Mouse (Mus musculus): ENCODE results near the gene Tapbp. TPM values are rescaled to one million over a fixed set of nuclear protein-coding genes. Genes with fewer than 3 reads are reported as not detected.

Tapbp gene
- polyA plus RNA-seq, 1 experiment from 2014 or later, result 31.4 TPM

GRCm38 (mm10) chr17:33959135-33959534, 43.4 kb downstream of the Tapbp start:
- Histone ChIP-seq H3K9ac (no peak overlapping the region), H3K9me3 (ENCODE audit: low read depth, low read length) (no peaks in the 10 kb centered on the region), H3K27me3 (ENCODE audit: insufficient read depth, low read length) (no peaks in the 10 kb centered on the region), H3K4me1 (ENCODE audit: insufficient read depth) (peaks cover 7% of the 10 kb centered on the region; the same call in 1 of the 2 replicates), H3K4me2 (no peak overlapping the region), H3K27ac (ENCODE audit: low read depth) (no peak overlapping the region), H3K4me3 (ENCODE audit: low read depth, low read length) (no peak overlapping the region), H3K36me3 (ENCODE audit: insufficient read depth) (peaks cover 58% of the 10 kb centered on the region)
- DNase-seq, result no peak
- WGBS, result 93% methylated on average over 13 of the region's 13 CpGs
- TF ChIP-seq CTCF (IDR thresholded peaks at IDR 0.05; ENCODE audit: low read depth), result no peak
- no peak for ATAC-seq (ENCODE audit: insufficient read depth)

GRCm38 (mm10) chr17:33959948-33960347, 44.2 kb downstream of the Tapbp start:
- no peak for ATAC-seq (ENCODE audit: insufficient read depth)
- DNase-seq, result no peak
- no peak overlapping the region for H3K4me2 ChIP-seq
- no peaks in the 10 kb centered on the region for H3K9me3 ChIP-seq (ENCODE audit: low read depth, low read length)
- no peak overlapping the region for H3K27ac ChIP-seq (ENCODE audit: low read depth)
- H3K36me3 ChIP-seq (ENCODE audit: insufficient read depth), result peaks cover 52% of the 10 kb centered on the region
- TF ChIP-seq CTCF (IDR thresholded peaks at IDR 0.05; ENCODE audit: low read depth), result no peak
- H3K4me3 ChIP-seq (ENCODE audit: low read depth, low read length), result no peak overlapping the region
- H3K9ac ChIP-seq, result no peak overlapping the region
- H3K4me1 ChIP-seq (ENCODE audit: insufficient read depth), result 0 out of 2 replicates have a peak, but pooled peaks cover 2% of the 10 kb centered on the region
- WGBS, result 91% methylated on average over 15 of the region's 15 CpGs
- no peaks in the 10 kb centered on the region for H3K27me3 ChIP-seq (ENCODE audit: insufficient read depth, low read length)

GRCm38 (mm10) chr17:33962876-33963275, 47.2 kb downstream of the Tapbp start:
- WGBS, result 87% methylated on average over 7 of the region's 7 CpGs
- H3K9me3 ChIP-seq (ENCODE audit: low read depth, low read length), result no peaks in the 10 kb centered on the region
- no peak overlapping the region for H3K27ac ChIP-seq (ENCODE audit: low read depth)
- no peaks in the 10 kb centered on the region for H3K4me1 ChIP-seq (ENCODE audit: insufficient read depth)
- TF ChIP-seq CTCF (IDR thresholded peaks at IDR 0.05; ENCODE audit: low read depth), result no peak
- peaks cover 59% of the 10 kb centered on the region for H3K36me3 ChIP-seq (ENCODE audit: insufficient read depth)
- no peak overlapping the region for H3K9ac ChIP-seq
- DNase-seq (no peak), ATAC-seq (ENCODE audit: insufficient read depth) (no peak)
- H3K4me2 ChIP-seq, result no peak overlapping the region
- H3K27me3 ChIP-seq (ENCODE audit: insufficient read depth, low read length), result no peaks in the 10 kb centered on the region
- H3K4me3 ChIP-seq (ENCODE audit: low read depth, low read length), result no peak overlapping the region

- no peak overlapping the region for H3K27ac ChIP-seq (ENCODE audit: low read depth)
- H3K9me3 ChIP-seq (ENCODE audit: low read depth, low read length), result no peaks in the 10 kb centered on the region
- H3K27me3 ChIP-seq (ENCODE audit: insufficient read depth, low read length), result no peaks in the 10 kb centered on the region
- DNase-seq (no peak), ATAC-seq (ENCODE audit: insufficient read depth) (no peak)
- H3K4me3 ChIP-seq (ENCODE audit: low read depth, low read length), result no peak overlapping the region
- no peak overlapping the region for H3K4me2 ChIP-seq
- no peaks in the 10 kb centered on the region for H3K4me1 ChIP-seq (ENCODE audit: insufficient read depth)
- H3K36me3 ChIP-seq (ENCODE audit: insufficient read depth), result peaks cover 40% of the 10 kb centered on the region
- no peak for TF ChIP-seq CTCF (IDR thresholded peaks at IDR 0.05; ENCODE audit: low read depth)
- WGBS, result 87% methylated on average over 17 of the region's 17 CpGs
- H3K9ac ChIP-seq, result no peak overlapping the region
These were observed 49.6 kb downstream of the Tapbp start for GRCm38 (mm10) chr17:33965082-33965845.

- ATAC-seq (ENCODE audit: insufficient read depth) (no peak), DNase-seq (no peak)
- Histone ChIP-seq H3K36me3 (ENCODE audit: insufficient read depth) (peaks cover 35% of the 10 kb centered on the region), H3K27me3 (ENCODE audit: insufficient read depth, low read length) (no peaks in the 10 kb centered on the region), H3K9ac (no peak overlapping the region), H3K9me3 (ENCODE audit: low read depth, low read length) (no peaks in the 10 kb centered on the region), H3K4me2 (no peak overlapping the region), H3K27ac (ENCODE audit: low read depth) (no peak overlapping the region), H3K4me3 (ENCODE audit: low read depth, low read length) (no peak overlapping the region), H3K4me1 (ENCODE audit: insufficient read depth) (no peaks in the 10 kb centered on the region)
- TF ChIP-seq CTCF (IDR thresholded peaks at IDR 0.05; ENCODE audit: low read depth), result no peak
- WGBS, result 78% methylated on average over 16 of the region's 16 CpGs
These were observed 50.3 kb downstream of the Tapbp start for GRCm38 (mm10) chr17:33965846-33966550.

- ATAC-seq (ENCODE audit: insufficient read depth), result peak; percentile 73
- H3K27ac ChIP-seq (ENCODE audit: low read depth), result no peak overlapping the region
These were observed 52.8 kb downstream of the Tapbp start for GRCm38 (mm10) chr17:33968489-33968888.

GRCm38 (mm10) chr17:33968927-33969326, 53.2 kb downstream of the Tapbp start:
- Histone ChIP-seq H3K4me1 (ENCODE audit: insufficient read depth) (no peaks in the 10 kb centered on the region), H3K4me3 (ENCODE audit: low read depth, low read length) (no peak overlapping the region), H3K27me3 (ENCODE audit: insufficient read depth, low read length) (no peaks in the 10 kb centered on the region), H3K27ac (ENCODE audit: low read depth) (no peak overlapping the region), H3K36me3 (ENCODE audit: insufficient read depth) (peaks cover 10% of the 10 kb centered on the region), H3K9ac (no peak overlapping the region), H3K9me3 (ENCODE audit: low read depth, low read length) (no peaks in the 10 kb centered on the region), H3K4me2 (no peak overlapping the region)
- ATAC-seq (ENCODE audit: insufficient read depth), result peak; percentile 20; the same call in 1 of the 2 replicates
- peak; percentile 69 for DNase-seq
- peak; percentile 48 for TF ChIP-seq CTCF (IDR thresholded peaks at IDR 0.05; ENCODE audit: low read depth)
- WGBS, result 25% methylated on average over 5 of the region's 5 CpGs

More at GRCm38 (mm10) chr17:33968489-33968888, 52.8 kb downstream of the Tapbp start:
- H3K36me3 ChIP-seq (ENCODE audit: insufficient read depth), result peaks cover 12% of the 10 kb centered on the region
- H3K4me2 ChIP-seq, result no peak overlapping the region
- peak; percentile 96 for TF ChIP-seq CTCF (IDR thresholded peaks at IDR 0.05; ENCODE audit: low read depth)
- peak; percentile 95 for DNase-seq
- H3K4me3 ChIP-seq (ENCODE audit: low read depth, low read length), result no peak overlapping the region
- H3K9ac ChIP-seq, result no peak overlapping the region
- no peaks in the 10 kb centered on the region for H3K9me3 ChIP-seq (ENCODE audit: low read depth, low read length)
- H3K4me1 ChIP-seq (ENCODE audit: insufficient read depth), result no peaks in the 10 kb centered on the region
- H3K27me3 ChIP-seq (ENCODE audit: insufficient read depth, low read length), result no peaks in the 10 kb centered on the region
- 2% methylated on average over 9 of the region's 9 CpGs for WGBS

Measured in lung, embryonic 14.5 days (tissue).